Mouse (Mus musculus) forebrain, embryonic 11.5 days (tissue): Measurements from ENCODE around the gene Ahr. TPM values are rescaled to one million over a fixed set of nuclear protein-coding genes. Genes with fewer than 3 reads are reported as not detected.

Experiments
- ATAC-seq: fragments of 200-750 bp; cut with Nextera tagmentation; replicated peaks from 2 replicates; pipeline ENCODE4 v1.8.0; 2017; ENCODE audit warnings: moderate TSS enrichment; ENCODE audit not compliant: low FRiP score
- DNase-seq: peaks from one replicate; pipeline ENCODE4 v3.0.0-alpha.2; 2017; ENCODE audit warnings: low spot score
- H3K27ac ChIP-seq: fragments of 300-500 bp; sonication (generic); 2 replicates; pipeline ENCODE4 v1.5.1; 2014; ENCODE audit warnings: low read depth, low read length
- H3K27me3 ChIP-seq: fragments of 300-500 bp; sonication (generic); 2 replicates; pipeline ENCODE4 v1.6.1; 2014; ENCODE audit warnings: mild to moderate bottlenecking, low read length, mixed read lengths; ENCODE audit not compliant: control insufficient read depth, insufficient read depth
- H3K36me3 ChIP-seq: fragments of 300-500 bp; sonication (generic); 2 replicates; pipeline ENCODE4 v1.6.1; 2014; ENCODE audit warnings: mild to moderate bottlenecking, low read length, moderate library complexity, mixed read lengths; ENCODE audit not compliant: control insufficient read depth, insufficient read depth
- H3K4me1 ChIP-seq: fragments of 300-500 bp; sonication (generic); replicated peaks from 2 replicates; pipeline ENCODE4 v1.6.1; 2014; ENCODE audit warnings: low read length, mixed read lengths; ENCODE audit not compliant: control insufficient read depth, insufficient read depth
- H3K4me2 ChIP-seq: fragments of 300-500 bp; sonication (generic); 2 replicates; pipeline ENCODE4 v1.6.1; 2014; ENCODE audit warnings: low read depth, mild to moderate bottlenecking, low read length, moderate library complexity, mixed read lengths; ENCODE audit not compliant: severe bottlenecking
- H3K4me3 ChIP-seq: fragments of 300-500 bp; sonication (generic); 2 replicates; pipeline ENCODE4 v1.5.1; 2014; ENCODE audit warnings: low read depth, low read length
- H3K9ac ChIP-seq: fragments of 300-500 bp; sonication (generic); 2 replicates; pipeline ENCODE4 v1.6.1; 2014; ENCODE audit warnings: low read length
- H3K9me3 ChIP-seq: fragments of 300-500 bp; sonication (generic); 2 replicates; pipeline ENCODE4 v1.6.1; 2016; ENCODE audit warnings: low read length, mixed read lengths; ENCODE audit not compliant: control insufficient read depth
- WGBS: fragments of 180-500 bp; shearing (Covaris S2); extraction: QIAGEN DNeasy Blood & Tissue Kit; methylation state at CpG from one replicate; pipeline ENCODE4 v1.1.7; 2014; 5-methylcytosine and 5-hydroxymethylcytosine counted together
- polyA plus RNA-seq: library from polyadenylated mRNA; unstranded; fragments of >200 nt; fragmentation: Nextera tagmentation; extraction: Ambion mirVana; gene quantifications from 2 replicates; pipeline ENCODE4 v1.2.1, GENCODE M21; 2014

Ahr gene
- 1.8 and 2.0 TPM in 2 replicates for polyA plus RNA-seq

- H3K4me1 ChIP-seq: no peaks in the 10 kb centered on the region; the same call in 1 of the 2 replicates
- no peak within 1 kb of the TSS for H3K27ac ChIP-seq
- ATAC-seq: peak; percentile 99
- H3K27me3 ChIP-seq: peaks cover 2% of the 10 kb centered on the region; the same call in 1 of the 2 replicates
- peak within 1 kb of the TSS; percentile 64 for H3K4me3 ChIP-seq
- no peaks in the 10 kb centered on the region for H3K36me3 ChIP-seq
- peak within 1 kb of the TSS; percentile 53 for H3K9ac ChIP-seq
- WGBS: 1% methylated on average over 46 of the region's 52 CpGs
- H3K9me3 ChIP-seq: no peaks in the 10 kb centered on the region
- peak within 1 kb of the TSS; percentile 99 for H3K4me2 ChIP-seq
- peak; percentile 93 for DNase-seq
Measured at GRCm38 (mm10) chr12:35534754-35535236, at the start of gene Ahr. Gene Ahr (minus strand): TSS chr12:35535038.

DNA sequence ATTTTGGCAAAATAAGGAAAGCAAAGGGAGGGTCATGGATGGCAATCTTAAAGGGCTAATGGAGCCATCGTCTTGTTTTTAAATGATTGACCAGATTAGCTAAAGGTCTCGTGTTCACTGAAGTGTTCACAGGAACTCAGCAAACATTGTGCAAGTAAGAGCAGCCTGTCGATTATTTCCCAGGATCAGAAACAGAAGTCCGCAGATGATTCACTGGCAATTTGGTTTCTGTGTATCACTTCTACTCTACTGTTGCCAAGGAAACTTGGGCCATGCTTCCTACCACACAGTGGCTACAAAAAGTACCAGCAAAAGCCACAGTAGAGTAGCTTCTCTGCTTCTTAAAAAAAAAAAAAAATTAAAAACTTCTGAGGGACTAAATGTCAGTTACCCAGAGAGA is 44.0 kb upstream of the Ahr start:
- WGBS: 82% methylated on average over 4 of the region's 4 CpGs
- Histone ChIP-seq H3K27me3 (no peaks in the 10 kb centered on the region), H3K27ac (no peak overlapping the region), H3K4me1 (no peaks in the 10 kb centered on the region), H3K36me3 (no peaks in the 10 kb centered on the region), H3K9me3 (no peaks in the 10 kb centered on the region), H3K4me3 (no peak overlapping the region), H3K9ac (no peak overlapping the region), H3K4me2 (no peak overlapping the region)
- ATAC-seq (no peak), DNase-seq (no peak)

GRCm38 (mm10) chr12:35576107-35576506 is 41.3 kb upstream of the Ahr start:
- Histone ChIP-seq H3K27me3 (no peaks in the 10 kb centered on the region), H3K9ac (no peak overlapping the region), H3K36me3 (no peaks in the 10 kb centered on the region), H3K4me1 (no peaks in the 10 kb centered on the region), H3K9me3 (no peaks in the 10 kb centered on the region), H3K4me3 (no peak overlapping the region), H3K27ac (no peak overlapping the region), H3K4me2 (no peak overlapping the region)
- no peak for ATAC-seq
- 88% methylated on average over 4 of the region's 4 CpGs for WGBS
- DNase-seq: no peak

DNA sequence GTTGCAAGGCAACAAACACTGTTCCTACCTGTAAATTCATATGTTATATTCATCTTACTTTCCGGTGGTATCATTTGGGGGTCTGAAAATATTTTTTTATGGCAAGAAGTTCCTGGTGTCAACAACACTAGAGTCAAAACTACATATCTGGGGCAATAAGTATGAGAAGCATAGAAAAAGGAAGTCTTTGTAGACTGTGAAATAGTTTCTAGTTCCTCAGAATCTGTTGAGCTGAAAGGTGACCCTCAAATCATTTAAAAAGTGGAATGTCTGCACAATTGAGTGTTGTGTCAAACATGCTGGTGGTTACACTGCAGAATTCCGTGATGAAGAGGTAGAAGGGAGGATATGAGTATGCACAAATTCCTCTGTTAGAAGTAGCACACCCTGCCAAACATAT is 38.9 kb upstream of the Ahr start:
- no peaks in the 10 kb centered on the region for H3K4me1 ChIP-seq
- H3K27ac ChIP-seq: no peak overlapping the region
- H3K9me3 ChIP-seq: no peaks in the 10 kb centered on the region
- ATAC-seq: no peak
- 81% methylated on average over 2 of the region's 2 CpGs for WGBS
- H3K4me2 ChIP-seq: no peak overlapping the region
- no peak overlapping the region for H3K4me3 ChIP-seq
- DNase-seq: no peak
- H3K36me3 ChIP-seq: no peaks in the 10 kb centered on the region
- H3K27me3 ChIP-seq: no peaks in the 10 kb centered on the region
- H3K9ac ChIP-seq: no peak overlapping the region

DNA sequence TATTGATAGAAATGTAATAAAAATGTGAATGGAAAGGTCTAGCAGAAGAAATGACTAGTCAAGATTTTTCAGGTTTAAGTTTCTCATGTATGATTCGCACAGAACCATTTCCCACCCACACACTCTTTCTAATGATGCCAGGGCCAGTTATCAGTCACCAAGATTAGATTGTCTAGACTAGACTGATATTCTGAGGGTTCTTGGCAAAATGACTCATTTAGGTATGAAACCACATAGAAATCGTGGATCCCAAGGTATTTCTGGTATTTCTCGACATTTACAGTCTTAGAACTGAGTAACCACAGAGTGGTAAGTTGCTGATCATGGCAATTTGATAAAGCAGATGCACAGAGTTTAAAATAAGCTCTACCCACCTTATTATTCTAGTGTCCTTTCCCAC is 28.0 kb upstream of the Ahr start:
- no peak overlapping the region for H3K27ac ChIP-seq
- no peaks in the 10 kb centered on the region for H3K9me3 ChIP-seq
- no peaks in the 10 kb centered on the region for H3K36me3 ChIP-seq
- no peaks in the 10 kb centered on the region for H3K27me3 ChIP-seq
- H3K4me2 ChIP-seq: no peak overlapping the region
- no peak for DNase-seq
- H3K9ac ChIP-seq: no peak overlapping the region
- 87% methylated on average over 3 of the region's 3 CpGs for WGBS
- H3K4me3 ChIP-seq: no peak overlapping the region
- no peaks in the 10 kb centered on the region for H3K4me1 ChIP-seq
- no peak for ATAC-seq

DNA sequence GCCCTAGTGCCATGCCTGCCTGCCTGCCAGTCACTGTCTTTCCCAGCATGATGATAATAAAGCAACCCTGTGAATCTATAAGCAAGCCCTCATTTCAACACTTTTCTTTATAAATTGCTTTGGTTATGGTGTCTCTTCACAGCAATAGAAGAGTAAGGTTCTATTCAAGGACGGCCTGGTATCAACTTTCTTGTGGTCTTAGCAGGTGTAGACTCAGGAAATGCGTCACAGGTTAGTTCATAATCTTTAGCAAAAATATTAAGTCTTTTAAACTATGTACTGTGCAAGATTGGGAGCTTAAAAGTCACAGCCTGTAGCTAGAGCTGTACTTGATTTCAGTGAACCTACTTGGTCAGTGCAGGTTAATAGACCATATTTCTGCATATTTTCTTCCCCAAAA is 24.0 kb upstream of the Ahr start:
- Histone ChIP-seq H3K4me3 (no peak overlapping the region), H3K4me1 (no peaks in the 10 kb centered on the region), H3K9ac (no peak overlapping the region), H3K27me3 (no peaks in the 10 kb centered on the region), H3K4me2 (no peak overlapping the region), H3K9me3 (no peaks in the 10 kb centered on the region), H3K36me3 (no peaks in the 10 kb centered on the region), H3K27ac (no peak overlapping the region)
- WGBS: 79% methylated on average over 2 of the region's 2 CpGs
- ATAC-seq (no peak), DNase-seq (no peak)

GRCm38 (mm10) chr12:35555925-35556324 is 21.1 kb upstream of the Ahr start:
- H3K36me3 ChIP-seq: no peaks in the 10 kb centered on the region
- no peaks in the 10 kb centered on the region for H3K4me1 ChIP-seq
- DNase-seq: no peak
- no peak overlapping the region for H3K9ac ChIP-seq
- no peak for ATAC-seq
- 75% methylated on average over 6 of the region's 6 CpGs for WGBS
- H3K4me3 ChIP-seq: no peak overlapping the region
- no peak overlapping the region for H3K27ac ChIP-seq
- H3K9me3 ChIP-seq: no peaks in the 10 kb centered on the region
- H3K4me2 ChIP-seq: no peak overlapping the region
- no peaks in the 10 kb centered on the region for H3K27me3 ChIP-seq

DNA sequence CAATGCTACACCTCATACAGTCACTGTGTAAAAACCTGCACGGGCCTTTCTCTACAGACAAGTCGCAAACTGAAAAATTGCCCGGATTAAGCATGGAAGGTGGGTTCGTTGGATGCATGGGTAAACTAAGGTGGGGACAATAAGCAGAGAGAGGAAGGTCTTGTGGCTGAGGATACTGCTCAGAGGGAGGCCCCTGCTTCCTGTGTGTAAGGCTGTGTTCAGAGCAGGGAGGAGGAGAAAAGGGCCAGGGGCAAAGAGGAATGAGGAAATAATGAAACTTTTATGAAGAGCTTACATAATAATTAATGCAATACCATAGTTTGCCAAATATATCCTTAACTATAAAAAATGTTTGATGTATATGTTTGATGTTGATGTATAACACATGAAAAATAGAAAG is 19.5 kb upstream of the Ahr start:
- Histone ChIP-seq H3K9me3 (no peaks in the 10 kb centered on the region), H3K4me1 (no peaks in the 10 kb centered on the region), H3K36me3 (no peaks in the 10 kb centered on the region), H3K4me3 (no peak overlapping the region), H3K27me3 (no peaks in the 10 kb centered on the region), H3K9ac (no peak overlapping the region), H3K4me2 (no peak overlapping the region), H3K27ac (no peak overlapping the region)
- no peak for ATAC-seq
- no peak for DNase-seq
- WGBS: 86% methylated on average over 4 of the region's 4 CpGs

GRCm38 (mm10) chr12:35553174-35553573 is 18.3 kb upstream of the Ahr start:
- no peaks in the 10 kb centered on the region for H3K4me1 ChIP-seq
- H3K9me3 ChIP-seq: no peaks in the 10 kb centered on the region
- H3K27ac ChIP-seq: no peak overlapping the region
- H3K4me3 ChIP-seq: no peak overlapping the region
- no peak for ATAC-seq
- 89% methylated on average over 3 of the region's 3 CpGs for WGBS
- no peaks in the 10 kb centered on the region for H3K27me3 ChIP-seq
- no peaks in the 10 kb centered on the region for H3K36me3 ChIP-seq
- no peak overlapping the region for H3K9ac ChIP-seq
- DNase-seq: no peak
- no peak overlapping the region for H3K4me2 ChIP-seq
